Mouse (Mus musculus) embryonic fibroblast, embryonic 13.5 days (primary cell): ENCODE measurements at regions not wholly inside any gene's neighbourhood (a gene's known extent, or its start where the extent isn't known, plus 50 kb on each side); places are given as distances from the start of the nearest gene placed in this dataset.

Source experiments
- CTCF ChIP-seq: IDR thresholded peaks from 2 replicates; pipeline ENCODE4 v1.5.1; 2011; ENCODE audit warnings: mild to moderate bottlenecking, control low read depth, low read length, moderate library complexity, borderline replicate concordance; ENCODE audit not compliant: insufficient read depth
- POLR2A ChIP-seq: IDR thresholded peaks from 2 replicates; pipeline ENCODE4 v1.6.1; 2011; ENCODE audit warnings: low read depth, mild to moderate bottlenecking, control low read depth, low read length, moderate library complexity

DNA sequence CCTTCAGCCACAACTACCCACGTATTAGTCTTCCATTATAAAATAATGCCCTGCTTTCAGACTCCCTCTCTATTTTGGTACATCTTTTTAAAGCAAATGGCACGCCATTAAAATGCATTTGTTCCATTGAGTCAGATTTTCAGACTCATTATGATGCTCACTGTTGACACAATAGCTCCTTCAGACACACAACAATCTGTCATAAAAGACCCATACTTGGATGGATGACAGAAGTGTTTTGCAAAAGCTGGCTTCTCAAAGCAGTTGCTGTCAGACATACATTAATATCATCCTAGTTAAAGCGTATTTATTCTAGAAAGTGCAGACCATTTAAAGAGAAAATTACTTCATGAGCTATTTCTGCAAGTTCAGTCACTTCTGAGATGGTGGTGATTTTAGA is 106.0 kb downstream of the Sox4 start:
- TF ChIP-seq POLR2A (no peak), CTCF (no peak)
